Mouse (Mus musculus) lung, embryonic 16.5 days (tissue): ENCODE measurements around the gene Iqcn. TPM values are rescaled to one million over a fixed set of nuclear protein-coding genes. Genes with fewer than 3 reads are reported as not detected.

ENCODE experiments used
- ATAC-seq: fragments of 200-750 bp; cut with Nextera tagmentation; 2 replicates; pipeline ENCODE4 v1.8.0; 2017; ENCODE audit warnings: low read depth, mild to moderate bottlenecking, moderate library complexity
- H3K27ac ChIP-seq: fragments of 300-500 bp; sonication (generic); 2 replicates; pipeline ENCODE4 v1.5.1; 2014; ENCODE audit warnings: mild to moderate bottlenecking, control low read depth, low read length
- H3K27me3 ChIP-seq: fragments of 300-500 bp; sonication (generic); 2 replicates; pipeline ENCODE4 v1.6.1; 2014; ENCODE audit warnings: low read depth, low read length, mixed read lengths; ENCODE audit not compliant: control insufficient read depth, insufficient read depth
- H3K36me3 ChIP-seq: fragments of 300-500 bp; sonication (generic); 2 replicates; pipeline ENCODE4 v1.6.1; 2014; ENCODE audit warnings: low read length; ENCODE audit not compliant: control insufficient read depth, insufficient read depth
- H3K4me1 ChIP-seq: fragments of 300-500 bp; sonication (generic); replicated peaks from 2 replicates; pipeline ENCODE4 v1.6.1; 2014; ENCODE audit warnings: low read length, mixed read lengths; ENCODE audit not compliant: control insufficient read depth, insufficient read depth
- H3K4me2 ChIP-seq: fragments of 300-500 bp; sonication (generic); 2 replicates; pipeline ENCODE4 v1.6.1; 2014; ENCODE audit warnings: low read depth, low read length, control low read depth
- H3K4me3 ChIP-seq: fragments of 300-500 bp; sonication (generic); 2 replicates; pipeline ENCODE4 v1.5.1; 2014; ENCODE audit warnings: mild to moderate bottlenecking, low read length, control low read depth
- H3K9ac ChIP-seq: fragments of 300-500 bp; sonication (generic); 2 replicates; pipeline ENCODE4 v1.6.1; 2014; ENCODE audit warnings: low read length, control low read depth
- H3K9me3 ChIP-seq: fragments of 300-500 bp; sonication (generic); 2 replicates; pipeline ENCODE4 v1.6.1; 2016; ENCODE audit warnings: low read length; ENCODE audit not compliant: control insufficient read depth
- WGBS: fragments of 180-500 bp; shearing (Covaris S2); extraction: QIAGEN DNeasy Blood & Tissue Kit; methylation state at CpG from one replicate; pipeline ENCODE4 v1.1.7; 2014; 5-methylcytosine and 5-hydroxymethylcytosine counted together
- polyA plus RNA-seq: library from polyadenylated mRNA; unstranded; fragments of >200 nt; fragmentation: Nextera tagmentation; extraction: Ambion mirVana; gene quantifications from 2 replicates; pipeline ENCODE4 v1.2.1, GENCODE M21; 2015

The Iqcn gene
- polyA plus RNA-seq, 1 experiment from 2014 or later = not detected

- 35% methylated on average over 9 of the region's 9 CpGs for WGBS
- H3K27ac ChIP-seq = no peak overlapping the region
- peaks cover 66% of the 10 kb centered on the region for H3K27me3 ChIP-seq
- no peak overlapping the region for H3K4me3 ChIP-seq
- no peak overlapping the region for H3K4me2 ChIP-seq
- H3K4me1 ChIP-seq = peaks cover 11% of the 10 kb centered on the region
- H3K36me3 ChIP-seq = no peaks in the 10 kb centered on the region
- no peak for ATAC-seq
- no peaks in the 10 kb centered on the region for H3K9me3 ChIP-seq
- no peak overlapping the region for H3K9ac ChIP-seq
Measured at GRCm38 (mm10) chr8:70746676-70747075, 43.4 kb downstream of the Iqcn start.

GRCm38 (mm10) chr8:70747211-70747890 is 44.1 kb downstream of the Iqcn start:
- Histone ChIP-seq H3K4me3 (no peak overlapping the region), H3K36me3 (no peaks in the 10 kb centered on the region), H3K4me2 (no peak overlapping the region), H3K27ac (no peak overlapping the region), H3K9me3 (no peaks in the 10 kb centered on the region), H3K9ac (no peak overlapping the region), H3K4me1 (peaks cover 11% of the 10 kb centered on the region), H3K27me3 (peaks cover 59% of the 10 kb centered on the region)
- 81% methylated on average over 18 of the region's 18 CpGs for WGBS
- no peak for ATAC-seq

GRCm38 (mm10) chr8:70748246-70749096 is 45.2 kb downstream of the Iqcn start:
- no peak for ATAC-seq
- no peak overlapping the region for H3K27ac ChIP-seq
- peaks cover 18% of the 10 kb centered on the region for H3K4me1 ChIP-seq
- H3K27me3 ChIP-seq = peaks cover 48% of the 10 kb centered on the region
- WGBS = 82% methylated on average over 23 of the region's 23 CpGs
- no peaks in the 10 kb centered on the region for H3K36me3 ChIP-seq
- H3K9ac ChIP-seq = no peak overlapping the region
- H3K9me3 ChIP-seq = no peaks in the 10 kb centered on the region
- H3K4me3 ChIP-seq = no peak overlapping the region
- H3K4me2 ChIP-seq = no peak overlapping the region

GRCm38 (mm10) chr8:70749097-70749674 is 45.9 kb downstream of the Iqcn start:
- WGBS = 72% methylated on average over 19 of the region's 19 CpGs
- ATAC-seq = no peak
- H3K27me3 ChIP-seq = peaks cover 41% of the 10 kb centered on the region
- no peak overlapping the region for H3K4me3 ChIP-seq
- no peak overlapping the region for H3K27ac ChIP-seq
- H3K4me1 ChIP-seq = peaks cover 14% of the 10 kb centered on the region
- H3K4me2 ChIP-seq = no peak overlapping the region
- no peaks in the 10 kb centered on the region for H3K36me3 ChIP-seq
- no peaks in the 10 kb centered on the region for H3K9me3 ChIP-seq
- no peak overlapping the region for H3K9ac ChIP-seq

- 81% methylated on average over 13 of the region's 13 CpGs for WGBS
- no peak for ATAC-seq
Measured at GRCm38 (mm10) chr8:70750128-70750680, 46.9 kb downstream of the Iqcn start.

GRCm38 (mm10) chr8:70752000-70752764 is 48.9 kb downstream of the Iqcn start:
- peak overlapping the region; percentile 90 for H3K27ac ChIP-seq
- no peak for ATAC-seq
- peak overlapping the region; percentile 43; the same call in 1 of the 2 replicates for H3K4me2 ChIP-seq
- no peaks in the 10 kb centered on the region for H3K9me3 ChIP-seq
- H3K4me1 ChIP-seq = peaks cover 17% of the 10 kb centered on the region
- 15% methylated on average over 11 of the region's 11 CpGs for WGBS
- no peak overlapping the region for H3K4me3 ChIP-seq
- H3K36me3 ChIP-seq = peaks cover 8% of the 10 kb centered on the region
- no peak overlapping the region for H3K9ac ChIP-seq
- peaks cover 13% of the 10 kb centered on the region for H3K27me3 ChIP-seq

More at GRCm38 (mm10) chr8:70750128-70750680, 46.9 kb downstream of the Iqcn start:
- H3K36me3 ChIP-seq = no peaks in the 10 kb centered on the region
- H3K9me3 ChIP-seq = no peaks in the 10 kb centered on the region
- no peak overlapping the region for H3K27ac ChIP-seq
- no peak overlapping the region for H3K9ac ChIP-seq
- peaks cover 14% of the 10 kb centered on the region for H3K4me1 ChIP-seq
- no peak overlapping the region for H3K4me3 ChIP-seq
- peaks cover 31% of the 10 kb centered on the region for H3K27me3 ChIP-seq
- H3K4me2 ChIP-seq = no peak overlapping the region

GRCm38 (mm10) chr8:70753151-70753550 is 49.9 kb downstream of the Iqcn start:
- H3K4me2 ChIP-seq = peak overlapping the region; percentile 43
- 16% methylated on average over 21 of the region's 21 CpGs for WGBS
- peak; percentile 21; the same call in 1 of the 2 replicates for ATAC-seq
- peaks cover 5% of the 10 kb centered on the region; the same call in 1 of the 2 replicates for H3K27me3 ChIP-seq
- H3K36me3 ChIP-seq = peaks cover 9% of the 10 kb centered on the region
- peaks cover 17% of the 10 kb centered on the region for H3K4me1 ChIP-seq
- peak overlapping the region; percentile 23 for H3K4me3 ChIP-seq
- no peaks in the 10 kb centered on the region for H3K9me3 ChIP-seq
- peak overlapping the region; percentile 56 for H3K9ac ChIP-seq
- peak overlapping the region; percentile 90 for H3K27ac ChIP-seq

GRCm38 (mm10) chr8:70754043-70754870 is 51.0 kb downstream of the Iqcn start, which contains the start of gene Rab3a:
TSS of gene Rab3a (plus strand) at chr8:70754679.
- Histone ChIP-seq H3K9ac (peak within 1 kb of the TSS; percentile 83), H3K9me3 (no peaks in the 10 kb centered on the region), H3K27me3 (no peaks in the 10 kb centered on the region), H3K4me2 (peak within 1 kb of the TSS; percentile 94), H3K4me1 (peaks cover 26% of the 10 kb centered on the region), H3K4me3 (peak within 1 kb of the TSS; percentile 72), H3K36me3 (peaks cover 12% of the 10 kb centered on the region), H3K27ac (peak within 1 kb of the TSS; percentile 90)
- peak; percentile 97 for ATAC-seq
- 7% methylated on average over 37 of the region's 37 CpGs for WGBS
